Mouse (Mus musculus): ENCODE measurements around the gene Sidt1.

DNA sequence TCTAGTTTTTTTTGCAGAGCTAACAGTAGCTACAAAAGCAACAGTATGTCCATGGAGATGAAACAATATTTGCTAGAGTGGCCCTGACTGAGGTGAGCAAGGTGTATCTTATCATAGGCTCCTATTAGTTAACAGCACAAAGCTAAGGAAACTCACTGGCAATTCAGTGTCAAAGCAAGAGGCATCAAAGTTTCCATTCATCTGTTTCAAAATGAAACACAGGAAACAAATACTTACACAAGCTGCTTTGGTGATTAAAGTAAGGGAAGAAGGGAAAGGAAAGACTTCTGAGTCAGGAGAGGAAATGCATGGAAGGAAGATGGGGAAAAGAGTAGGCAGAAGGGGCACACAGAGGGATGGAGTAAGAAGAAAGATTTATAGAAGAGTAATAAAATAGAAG lies 39.0 kb downstream of the Sidt1 start:
- TF ChIP-seq CTCF (IDR thresholded peaks at IDR 0.05; ENCODE audit: low read depth) (no peak), EP300 (optimal IDR thresholded peaks at IDR 0.05) (no peak)
